Mouse (Mus musculus) intestine, embryonic 15.5 days (tissue): Measurements from ENCODE around the gene Vmn2r84. TPM values are rescaled to one million over a fixed set of nuclear protein-coding genes. Genes with fewer than 3 reads are reported as not detected.
A peak's percentile ranks its signal among the peaks of the same experiment; 100 is the strongest.
"Not testable (repeated sequence)": the region's sequence is repeated elsewhere in the genome, so short reads cannot be mapped to it uniquely, and the experiment has no call there.

Source experiments
- ATAC-seq: fragments of 200-750 bp; cut with Nextera tagmentation; 2 replicates; pipeline ENCODE4 v1.8.0; 2017; ENCODE audit warnings: moderate TSS enrichment, moderate library complexity
- H3K27ac ChIP-seq: fragments of 300-500 bp; sonication (generic); 2 replicates; pipeline ENCODE4 v1.5.1; 2015; ENCODE audit warnings: mild to moderate bottlenecking, inconsistent platforms
- H3K27me3 ChIP-seq: fragments of 300-500 bp; sonication (generic); replicated peaks from 2 replicates; pipeline ENCODE4 v1.6.1; 2015; ENCODE audit warnings: inconsistent platforms
- H3K36me3 ChIP-seq: fragments of 300-500 bp; sonication (generic); 2 replicates; pipeline ENCODE4 v1.6.1; 2015; ENCODE audit warnings: inconsistent platforms
- H3K4me1 ChIP-seq: fragments of 300-500 bp; sonication (generic); replicated peaks from 2 replicates; pipeline ENCODE4 v1.6.1; 2015; ENCODE audit warnings: inconsistent platforms
- H3K4me2 ChIP-seq: fragments of 300-500 bp; sonication (generic); replicated peaks from 2 replicates; pipeline ENCODE4 v1.6.1; 2015; ENCODE audit warnings: mild to moderate bottlenecking, inconsistent platforms
- H3K4me3 ChIP-seq: fragments of 300-500 bp; sonication (generic); replicated peaks from 2 replicates; pipeline ENCODE4 v1.5.1; 2015; ENCODE audit warnings: inconsistent platforms
- H3K9ac ChIP-seq: fragments of 300-500 bp; sonication (generic); 2 replicates; pipeline ENCODE4 v1.6.1; 2015; ENCODE audit warnings: inconsistent platforms
- H3K9me3 ChIP-seq: fragments of 300-500 bp; sonication (generic); 2 replicates; pipeline ENCODE4 v1.6.1; 2016; ENCODE audit warnings: inconsistent platforms
- whole genome bisulfite sequencing: fragments of 180-500 bp; shearing (Covaris S2); methylation state at CpG from one replicate; pipeline ENCODE4 v1.1.7; 2015; 5-methylcytosine and 5-hydroxymethylcytosine counted together
- polyA plus RNA-seq: library from polyadenylated mRNA; unstranded; fragments of >200 nt; fragmentation: Nextera tagmentation; extraction: Ambion mirVana; gene quantifications from 2 replicates; pipeline ENCODE4 v1.2.1, GENCODE M21; 2015

The Vmn2r84 gene
- not detected in 2 replicates for polyA plus RNA-seq

- no peak within 1 kb of the TSS for H3K4me3 ChIP-seq
- H3K27me3 ChIP-seq, result no peaks in the 10 kb centered on the region
- no peak within 1 kb of the TSS for H3K27ac ChIP-seq
- no peak within 1 kb of the TSS for H3K4me2 ChIP-seq
- no peaks in the 10 kb centered on the region for H3K9me3 ChIP-seq
- no peaks in the 10 kb centered on the region for H3K4me1 ChIP-seq
- H3K9ac ChIP-seq, result no peak within 1 kb of the TSS
- ATAC-seq, result no peak
- no peaks in the 10 kb centered on the region for H3K36me3 ChIP-seq
These were observed at the start of gene Vmn2r84 for GRCm38 (mm10) chr10:130394232-130394631. Gene Vmn2r84 (minus strand): TSS chr10:130394332.

GRCm38 (mm10) chr10:130434185-130434898, 40.2 kb upstream of the Vmn2r84 start:
- not testable (repeated sequence) for H3K27ac ChIP-seq, H3K4me2 ChIP-seq, H3K27me3 ChIP-seq, H3K4me3 ChIP-seq, H3K4me1 ChIP-seq, H3K36me3 ChIP-seq, ATAC-seq, H3K9me3 ChIP-seq, H3K9ac ChIP-seq
- WGBS, result 81% methylated on average over 11 of the region's 11 CpGs

- H3K9me3 ChIP-seq, H3K27me3 ChIP-seq, ATAC-seq, H3K9ac ChIP-seq, H3K4me1 ChIP-seq, H3K27ac ChIP-seq, H3K36me3 ChIP-seq, H3K4me2 ChIP-seq, H3K4me3 ChIP-seq: not testable (repeated sequence)
These were observed 35.5 kb upstream of the Vmn2r84 start, which contains the start of gene Vmn2r85 for GRCm38 (mm10) chr10:130429603-130430002. Gene Vmn2r85 (minus strand): TSS chr10:130429703.

GRCm38 (mm10) chr10:130422368-130422767, 28.2 kb upstream of the Vmn2r84 start:
- not testable (repeated sequence) for H3K9ac ChIP-seq, H3K27me3 ChIP-seq, H3K36me3 ChIP-seq, H3K4me3 ChIP-seq, H3K4me2 ChIP-seq, H3K27ac ChIP-seq, H3K9me3 ChIP-seq, H3K4me1 ChIP-seq, ATAC-seq
- WGBS, result 81% methylated on average over 2 of the region's 2 CpGs

GRCm38 (mm10) chr10:130420401-130420800, 26.3 kb upstream of the Vmn2r84 start:
- WGBS, result 82% methylated on average over 3 of the region's 3 CpGs
- ATAC-seq, result no peak
- no peak overlapping the region for H3K27ac ChIP-seq

GRCm38 (mm10) chr10:130419954-130420353, 25.8 kb upstream of the Vmn2r84 start:
- H3K9ac ChIP-seq, H3K27ac ChIP-seq, H3K4me1 ChIP-seq, ATAC-seq, H3K4me3 ChIP-seq, H3K27me3 ChIP-seq, H3K4me2 ChIP-seq, H3K36me3 ChIP-seq, H3K9me3 ChIP-seq: not testable (repeated sequence)
- WGBS, result 64% methylated on average over 2 of the region's 2 CpGs

More at GRCm38 (mm10) chr10:130420401-130420800, 26.3 kb upstream of the Vmn2r84 start:
- no peaks in the 10 kb centered on the region for H3K27me3 ChIP-seq
- H3K4me1 ChIP-seq, result no peaks in the 10 kb centered on the region
- no peak overlapping the region for H3K9ac ChIP-seq
- H3K36me3 ChIP-seq, result no peaks in the 10 kb centered on the region
- no peaks in the 10 kb centered on the region for H3K9me3 ChIP-seq
- no peak overlapping the region for H3K4me2 ChIP-seq
- H3K4me3 ChIP-seq, result no peak overlapping the region

- H3K27ac ChIP-seq, H3K27me3 ChIP-seq, H3K9me3 ChIP-seq, H3K4me1 ChIP-seq, H3K36me3 ChIP-seq, H3K9ac ChIP-seq, H3K4me2 ChIP-seq, H3K4me3 ChIP-seq, ATAC-seq: not testable (repeated sequence)
These were observed 22.2 kb upstream of the Vmn2r84 start for GRCm38 (mm10) chr10:130416352-130416751.

GRCm38 (mm10) chr10:130412167-130412698, 18.1 kb upstream of the Vmn2r84 start:
- not testable (repeated sequence) for H3K4me1 ChIP-seq, H3K9ac ChIP-seq, H3K27ac ChIP-seq, H3K36me3 ChIP-seq, H3K27me3 ChIP-seq, H3K9me3 ChIP-seq, H3K4me2 ChIP-seq, H3K4me3 ChIP-seq
- peak; percentile 58 for ATAC-seq
- WGBS, result 63% methylated on average over 31 of the region's 35 CpGs

GRCm38 (mm10) chr10:130375145-130375544, 19.0 kb downstream of the Vmn2r84 start:
- no peak for ATAC-seq
- 88% methylated on average over 2 of the region's 2 CpGs for WGBS
- H3K4me2 ChIP-seq, result no peak overlapping the region
- no peaks in the 10 kb centered on the region for H3K27me3 ChIP-seq
- H3K4me1 ChIP-seq, result no peaks in the 10 kb centered on the region
- H3K9ac ChIP-seq, result no peak overlapping the region
- no peak overlapping the region for H3K4me3 ChIP-seq
- no peaks in the 10 kb centered on the region for H3K36me3 ChIP-seq
- H3K9me3 ChIP-seq, result no peaks in the 10 kb centered on the region
- H3K27ac ChIP-seq, result no peak overlapping the region

- H3K4me2 ChIP-seq, result no peak overlapping the region
- no peaks in the 10 kb centered on the region for H3K9me3 ChIP-seq
- H3K27me3 ChIP-seq, result no peaks in the 10 kb centered on the region
- H3K4me1 ChIP-seq, result no peaks in the 10 kb centered on the region
- ATAC-seq, result peak; percentile 51
- no peak overlapping the region for H3K4me3 ChIP-seq
- 79% methylated on average over 2 of the region's 2 CpGs for WGBS
- no peaks in the 10 kb centered on the region for H3K36me3 ChIP-seq
- no peak overlapping the region for H3K27ac ChIP-seq
- H3K9ac ChIP-seq, result no peak overlapping the region
These were observed 21.5 kb downstream of the Vmn2r84 start for GRCm38 (mm10) chr10:130372491-130373173.

- H3K9ac ChIP-seq, result no peak overlapping the region
- no peak overlapping the region for H3K4me2 ChIP-seq
- H3K36me3 ChIP-seq, result no peaks in the 10 kb centered on the region
- 57% methylated on average over 1 of the region's 1 CpGs for WGBS
- H3K27ac ChIP-seq, result no peak overlapping the region
- H3K4me3 ChIP-seq, result no peak overlapping the region
- H3K9me3 ChIP-seq, result no peaks in the 10 kb centered on the region
- H3K4me1 ChIP-seq, result no peaks in the 10 kb centered on the region
- ATAC-seq, result no peak
- H3K27me3 ChIP-seq, result no peaks in the 10 kb centered on the region
These were observed 22.5 kb downstream of the Vmn2r84 start for GRCm38 (mm10) chr10:130371644-130372043.

- no peak overlapping the region for H3K27ac ChIP-seq
- WGBS, result 88% methylated on average over 2 of the region's 2 CpGs
- H3K9ac ChIP-seq, result no peak overlapping the region
- no peaks in the 10 kb centered on the region for H3K9me3 ChIP-seq
- no peak for ATAC-seq
- H3K4me3 ChIP-seq, result no peak overlapping the region
- H3K4me2 ChIP-seq, result no peak overlapping the region
- no peaks in the 10 kb centered on the region for H3K4me1 ChIP-seq
- no peaks in the 10 kb centered on the region for H3K36me3 ChIP-seq
- no peaks in the 10 kb centered on the region for H3K27me3 ChIP-seq
These were observed 24.0 kb downstream of the Vmn2r84 start for GRCm38 (mm10) chr10:130370005-130370682.
